Mouse (Mus musculus) cerebellum, adult (tissue): ENCODE results near the gene 9230102O04Rik.

Experiments used
- ATAC-seq: cut with Nextera tagmentation; 2 replicates; pipeline ENCODE4 v1.9.2; 2017; ENCODE audit warnings: mild to moderate bottlenecking, moderate library complexity, mixed read lengths; ENCODE audit not compliant: insufficient number of reproducible peaks, low FRiP score, low TSS enrichment

9230102O04Rik gene

GRCm38 (mm10) chr2:9886031-9886430, 3.3 kb downstream of the 9230102O04Rik start:
- no peak for ATAC-seq

GRCm38 (mm10) chr2:9885217-9885770, 4.0 kb downstream of the 9230102O04Rik start:
- ATAC-seq: no peak

GRCm38 (mm10) chr2:9884533-9885216, 4.7 kb downstream of the 9230102O04Rik start:
- no peak for ATAC-seq

- no peak for ATAC-seq
Observed at GRCm38 (mm10) chr2:9883803-9884532, 5.4 kb downstream of the 9230102O04Rik start.

GRCm38 (mm10) chr2:9882926-9883802, 6.2 kb downstream of the 9230102O04Rik start:
- no peak for ATAC-seq

DNA sequence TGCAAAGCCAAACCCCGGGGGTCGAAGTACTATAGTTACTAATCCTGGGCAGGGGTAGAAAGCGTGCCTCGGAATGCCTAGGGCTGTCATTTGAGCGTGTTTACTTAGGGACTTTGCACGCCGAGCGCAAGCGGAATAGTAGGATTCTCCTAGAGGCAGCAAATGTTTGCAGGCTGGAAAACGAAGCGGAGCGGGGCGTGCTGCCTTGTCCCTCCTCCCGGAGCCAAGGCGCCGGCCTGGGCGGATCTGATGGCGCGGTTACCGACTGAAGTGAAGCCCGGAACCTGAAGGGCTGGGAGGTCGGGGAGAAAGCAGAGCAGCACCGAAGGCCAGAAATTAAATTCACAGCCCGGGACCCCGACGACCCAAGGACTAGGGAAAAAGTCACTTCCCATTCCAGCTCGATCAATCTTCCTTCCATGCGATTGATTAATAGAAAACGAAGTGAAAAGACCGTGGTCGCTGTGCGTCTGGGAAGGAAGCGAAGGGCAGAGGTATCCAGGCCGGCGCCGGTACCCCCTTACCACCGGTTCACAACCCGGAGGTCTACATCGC, 6.9 kb downstream of the 9230102O04Rik start:
- ATAC-seq: no peak

- no peak for ATAC-seq
Observed at GRCm38 (mm10) chr2:9881611-9882023, 7.7 kb downstream of the 9230102O04Rik start.

DNA sequence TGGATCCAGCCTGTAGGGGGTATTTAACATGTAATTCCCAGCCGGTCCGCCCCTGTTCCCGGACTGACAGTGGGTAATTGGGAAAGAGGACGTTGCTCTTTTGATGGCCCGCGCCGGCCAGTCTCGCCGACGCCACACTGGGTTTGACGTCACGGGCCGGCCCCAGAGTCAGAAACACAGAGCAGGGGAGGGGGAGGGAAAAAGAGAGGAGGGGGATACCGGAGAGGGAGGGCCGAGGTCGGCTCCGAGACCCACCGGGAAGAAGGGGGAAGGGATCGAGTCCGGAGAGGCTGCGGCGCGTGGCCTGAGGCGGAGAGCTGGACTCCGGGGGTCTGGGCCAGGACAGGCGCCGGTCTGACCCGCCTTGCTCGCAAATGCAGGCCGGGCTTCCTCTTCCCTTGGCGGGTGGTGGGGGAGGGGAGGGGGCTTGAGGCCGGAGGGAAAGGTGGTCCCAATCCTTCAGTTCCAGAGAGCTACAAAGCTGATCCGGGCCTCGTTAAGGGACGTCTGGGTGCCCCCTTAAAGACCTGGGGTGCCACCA, 8.2 kb downstream of the 9230102O04Rik start, which contains the start of gene 4930412O13Rik:
4930412O13Rik (plus strand) TSS at position 202 of the 541 bp plus-strand sequence.
- no peak for ATAC-seq

GRCm38 (mm10) chr2:9880271-9880670, 9.1 kb downstream of the 9230102O04Rik start:
- ATAC-seq: no peak

- 0 out of 2 replicates have a peak, but pooled peaks have one; percentile 28 for ATAC-seq
Observed at GRCm38 (mm10) chr2:9879493-9879892, 9.8 kb downstream of the 9230102O04Rik start.

DNA sequence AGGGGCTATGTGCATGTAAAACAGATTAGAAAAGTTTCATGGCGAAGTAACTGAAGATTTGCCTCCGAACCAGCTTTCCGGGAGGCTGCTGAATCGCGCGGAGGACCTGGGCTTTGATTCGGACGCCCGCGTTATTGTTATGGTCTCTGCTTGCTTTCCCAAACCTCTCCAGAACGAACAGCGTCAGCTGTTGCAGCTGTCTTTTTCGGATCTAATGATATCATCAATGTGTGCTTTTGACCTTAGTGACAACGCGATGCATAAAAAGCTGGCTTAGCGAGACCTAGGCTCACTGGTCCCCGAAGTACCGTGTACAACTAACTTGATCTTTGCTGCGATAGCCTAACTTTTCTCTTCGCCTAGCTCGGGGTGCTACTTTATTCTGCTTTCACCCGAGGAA, 10.2 kb downstream of the 9230102O04Rik start:
- ATAC-seq: no peak

DNA sequence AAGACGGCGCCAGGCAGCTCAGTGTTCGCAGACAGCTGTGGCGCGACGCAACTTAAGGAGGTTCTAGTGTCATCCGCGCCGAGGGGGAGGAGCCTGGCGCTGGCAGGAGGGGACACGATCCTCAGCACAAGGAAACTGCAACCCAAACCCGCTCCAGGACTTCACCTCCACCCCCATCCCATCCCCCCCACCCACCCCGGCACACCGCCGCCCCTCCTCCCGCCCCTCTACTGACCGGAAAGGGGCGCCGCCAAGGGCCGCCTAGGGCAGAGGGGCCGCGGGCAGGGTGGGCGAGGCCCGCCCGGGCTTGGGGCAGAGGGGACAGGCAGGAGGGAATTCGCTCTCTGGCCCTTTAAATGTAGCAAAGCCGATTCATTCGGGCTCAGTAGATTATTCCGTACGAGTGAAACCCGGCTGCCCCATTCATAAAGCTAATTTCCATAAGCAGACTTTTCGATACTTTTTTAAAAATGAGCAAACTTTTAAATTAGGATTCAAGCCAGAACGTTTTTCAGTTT, 10.7 kb downstream of the 9230102O04Rik start:
- ATAC-seq: no peak

DNA sequence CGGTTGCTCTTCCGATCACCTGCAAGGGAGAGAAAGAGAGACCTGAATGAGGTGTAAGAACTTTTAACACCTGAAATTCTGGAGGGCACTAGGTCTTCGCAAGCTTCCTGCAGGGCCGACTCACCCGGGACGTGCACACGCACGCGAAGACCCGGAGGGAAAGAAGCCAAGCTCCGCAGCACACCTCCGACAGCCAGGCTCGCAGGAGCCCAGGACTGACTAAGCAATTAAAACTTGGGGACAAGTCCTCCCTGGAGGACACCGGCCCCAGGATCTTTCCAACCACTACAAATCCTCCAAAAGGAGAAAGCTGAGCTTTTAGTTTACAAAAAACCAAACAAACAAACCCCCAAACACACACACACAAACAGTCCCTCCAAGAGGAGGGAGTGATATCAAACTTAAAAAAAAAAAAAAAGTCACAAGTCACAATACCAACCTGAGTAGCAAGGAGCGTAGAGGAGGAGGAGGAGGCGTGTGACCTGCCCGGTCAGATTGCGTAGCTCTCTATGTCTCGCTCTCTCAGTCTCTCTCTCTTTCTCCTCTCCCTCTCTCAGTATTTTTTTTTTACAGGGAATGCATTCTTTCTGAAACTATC, 11.3 kb downstream of the 9230102O04Rik start:
- ATAC-seq: no peak

GRCm38 (mm10) chr2:9877326-9877690, 12.0 kb downstream of the 9230102O04Rik start:
- ATAC-seq: no peak

DNA sequence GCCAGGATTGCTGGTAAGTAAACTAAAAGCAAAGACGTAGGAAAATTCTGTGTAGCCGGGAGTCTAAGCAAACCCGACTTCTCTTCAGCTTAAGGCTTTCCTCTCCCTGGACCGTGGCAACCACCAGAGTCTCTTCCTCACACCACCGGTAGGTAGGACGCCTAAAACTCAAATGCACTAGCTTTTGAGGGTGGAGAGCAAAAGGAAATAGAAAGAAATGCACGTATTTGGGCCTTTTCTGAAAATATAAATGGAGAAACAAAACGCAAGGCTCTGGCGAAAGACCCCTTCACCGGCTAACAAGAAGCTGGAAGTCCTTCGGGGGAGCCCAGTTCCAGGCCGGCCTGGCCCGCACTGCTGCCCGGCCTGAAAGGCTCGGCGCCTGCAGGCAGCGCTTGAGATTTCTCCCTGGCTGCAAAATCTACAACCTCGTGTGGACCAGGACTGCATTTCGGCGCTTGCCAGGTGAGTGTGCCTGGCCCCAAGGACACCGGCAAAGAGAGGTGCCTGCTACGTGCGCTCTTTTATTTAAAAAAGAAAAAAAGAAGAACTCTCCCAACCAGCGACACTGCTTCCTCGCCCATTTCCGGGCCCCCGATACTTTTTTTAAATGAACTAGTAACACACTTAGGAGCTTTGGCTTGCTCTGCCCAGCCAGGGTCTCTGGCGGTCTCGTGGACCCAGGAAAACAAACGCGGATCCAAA, 12.6 kb downstream of the 9230102O04Rik start:
- ATAC-seq: no peak

- no peak for ATAC-seq
Observed at GRCm38 (mm10) chr2:9875676-9876357, 13.5 kb downstream of the 9230102O04Rik start.

- ATAC-seq: no peak
Observed at GRCm38 (mm10) chr2:9875220-9875619, 14.1 kb downstream of the 9230102O04Rik start.
